Mouse (Mus musculus): ENCODE measurements around the gene Dhx34.

Dhx34 gene

DNA sequence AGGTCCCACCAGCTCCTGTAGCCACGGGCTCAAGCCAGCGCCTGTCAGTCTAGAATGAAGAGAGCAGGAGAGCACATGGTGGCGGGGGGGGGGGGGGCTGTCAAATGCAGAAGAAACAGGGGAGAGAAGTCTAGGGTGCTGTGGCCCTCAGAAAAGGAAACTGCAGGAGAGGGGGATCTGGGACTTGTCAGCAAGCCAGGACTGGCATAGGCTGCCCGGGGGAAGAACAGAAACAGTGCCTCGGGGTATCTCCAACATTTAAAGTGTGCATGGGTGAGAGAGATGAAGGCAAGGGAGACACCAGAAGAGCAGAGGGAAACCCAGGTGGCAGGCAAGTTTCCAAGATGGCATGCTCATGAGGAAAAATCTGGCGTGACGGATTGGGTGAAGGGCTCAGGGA lies 59.8 kb downstream of the Dhx34 start:
- in situ Hi-C loops (cut with MboI, MseI) = no loop called here

DNA sequence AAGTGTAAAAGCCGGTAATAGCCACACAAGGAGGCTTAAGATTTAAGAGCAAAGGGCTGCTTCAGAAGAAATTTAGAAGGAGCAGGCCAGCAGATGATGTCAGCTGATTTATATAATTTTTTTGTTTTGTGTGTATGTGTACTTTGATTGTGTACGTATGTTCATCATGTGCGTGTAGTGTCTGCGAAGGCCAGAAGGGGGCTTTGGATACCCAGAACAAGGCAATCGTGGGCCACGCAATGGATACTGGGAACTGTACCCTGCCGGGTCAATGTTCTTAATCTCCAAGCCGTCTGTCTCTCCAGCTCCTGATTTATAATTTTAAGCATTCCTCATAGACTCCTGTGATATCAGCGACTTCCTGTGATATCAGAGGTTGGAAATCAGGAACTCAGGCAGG lies 60.5 kb downstream of the Dhx34 start:
- in situ Hi-C loops (cut with MboI, MseI) = no loop called here

DNA sequence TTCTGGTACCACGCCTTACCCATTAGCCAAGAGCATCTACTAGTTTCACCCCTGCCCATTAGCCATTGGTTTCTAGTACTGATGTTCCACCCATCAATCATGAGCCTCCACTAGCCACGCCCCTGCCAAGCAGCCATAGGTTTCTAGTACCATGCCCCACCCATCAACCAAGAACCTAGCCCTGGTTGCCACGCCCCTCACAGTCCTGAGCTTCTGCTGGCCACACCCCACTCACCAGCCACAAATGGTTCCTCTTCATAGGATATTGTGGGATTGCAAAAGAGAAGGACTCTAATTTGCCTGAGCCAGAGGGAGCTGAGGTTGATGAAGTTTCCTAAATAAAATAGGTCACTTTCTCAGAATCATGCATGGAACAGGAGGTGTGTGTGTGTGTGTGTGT lies 61.1 kb downstream of the Dhx34 start:
- in situ Hi-C loops (cut with MboI, MseI) = no loop called here

DNA sequence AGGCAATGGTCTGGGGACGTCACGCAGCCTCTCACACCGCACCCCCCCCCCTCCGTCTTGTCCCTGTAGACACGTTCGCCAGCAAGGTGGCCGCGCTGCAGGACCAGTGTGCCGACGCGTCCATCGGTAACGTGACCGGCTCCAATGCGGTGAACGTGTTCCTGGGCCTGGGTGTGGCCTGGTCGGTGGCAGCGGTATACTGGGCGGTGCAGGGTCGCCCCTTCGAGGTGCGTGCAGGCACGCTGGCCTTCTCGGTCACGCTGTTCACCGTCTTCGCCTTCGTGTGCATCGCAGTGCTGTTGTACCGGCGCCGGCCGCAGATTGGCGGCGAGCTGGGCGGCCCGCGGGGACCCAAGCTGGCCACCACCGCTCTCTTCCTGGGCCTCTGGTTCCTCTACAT lies 63.1 kb downstream of the Dhx34 start:
- in situ Hi-C loops (cut with MboI, MseI) = no loop called here

DNA sequence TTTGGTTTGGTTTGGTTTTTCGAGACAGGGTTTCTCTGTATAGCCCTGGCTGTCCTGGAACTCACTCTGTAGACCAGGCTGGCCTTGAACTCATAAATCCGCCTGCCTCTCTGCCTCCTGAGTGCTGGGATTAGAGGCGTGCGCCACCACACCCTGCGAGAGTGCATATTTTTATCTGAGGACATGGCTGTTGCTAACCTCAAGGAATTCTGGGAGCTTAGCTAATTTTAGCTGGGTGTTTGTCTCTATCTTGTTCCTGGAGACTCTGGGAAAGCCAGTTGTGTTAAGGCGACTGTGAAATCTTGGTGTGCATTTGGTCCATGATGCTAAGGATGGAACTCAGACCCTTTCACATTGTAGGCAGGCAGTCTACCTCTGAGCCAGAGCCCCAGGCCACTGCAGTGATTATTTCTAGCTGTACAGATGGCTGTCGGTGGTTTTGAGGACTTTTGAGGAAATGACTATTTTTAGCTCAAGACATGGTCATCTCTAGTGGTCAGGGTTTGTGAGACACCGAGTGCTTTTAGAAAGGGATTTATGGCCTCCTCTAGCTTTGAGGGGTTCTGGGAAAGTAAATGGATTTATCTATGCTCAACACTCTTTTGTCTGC lies 65.6 kb downstream of the Dhx34 start:
- in situ Hi-C loops (cut with MboI, MseI) = no loop called here

DNA sequence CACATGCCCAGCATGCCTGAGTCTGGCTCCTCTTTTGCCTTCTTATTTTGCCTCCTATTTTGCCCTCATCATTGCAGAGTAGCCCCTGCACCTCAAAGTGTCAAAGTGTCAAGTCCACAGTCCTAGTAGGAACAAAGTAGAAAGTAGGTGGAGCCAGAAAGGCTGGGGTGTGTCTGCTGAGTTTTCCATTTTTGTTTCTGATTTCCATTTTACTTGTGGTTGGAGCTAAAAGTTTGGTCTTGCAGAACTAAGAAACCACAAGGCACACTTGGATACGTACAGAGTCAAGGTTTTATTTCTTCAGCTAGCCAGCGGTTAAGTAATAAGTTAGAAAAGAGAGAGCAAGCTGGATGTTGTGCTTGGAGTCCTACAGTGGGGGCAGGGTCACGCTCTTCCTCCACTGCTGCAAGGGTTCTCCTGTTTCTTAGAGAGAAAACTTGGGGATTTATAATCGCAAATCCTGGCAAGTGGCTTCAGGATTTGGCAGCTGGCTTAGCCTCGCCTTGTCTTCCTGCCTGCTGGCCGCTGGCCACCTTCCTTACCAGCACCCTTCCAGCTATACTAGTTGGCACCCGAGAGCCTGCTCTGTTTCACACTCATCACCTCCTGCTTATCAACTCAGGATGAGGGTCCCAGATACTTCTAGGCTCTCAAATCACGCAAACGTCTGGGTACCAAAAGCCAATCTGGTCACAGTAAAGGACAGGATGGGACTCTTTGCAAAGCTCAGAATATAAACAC lies 66.5 kb downstream of the Dhx34 start:
- in situ Hi-C loops (cut with MboI, MseI) = no loop called here

DNA sequence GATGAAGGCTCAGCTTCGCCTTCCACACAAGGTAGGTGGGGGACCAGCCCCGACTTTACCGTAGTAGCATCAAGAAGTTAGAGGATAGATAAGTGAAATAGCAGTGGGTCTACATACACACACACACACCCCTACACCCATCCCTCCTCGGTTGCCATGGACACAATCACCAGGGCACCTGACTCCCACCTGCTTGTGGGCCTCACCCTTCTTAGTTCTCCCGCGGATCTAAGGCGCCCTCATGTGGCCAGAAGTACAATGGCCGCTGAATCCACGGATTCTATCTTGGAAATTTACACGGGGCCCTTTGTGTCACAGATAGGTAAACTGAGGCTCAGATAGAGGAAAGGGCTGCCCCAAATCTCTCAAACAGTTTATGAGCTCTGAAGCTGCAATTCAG lies 68.3 kb downstream of the Dhx34 start:
- in situ Hi-C loops (cut with MboI, MseI) = no loop called here

DNA sequence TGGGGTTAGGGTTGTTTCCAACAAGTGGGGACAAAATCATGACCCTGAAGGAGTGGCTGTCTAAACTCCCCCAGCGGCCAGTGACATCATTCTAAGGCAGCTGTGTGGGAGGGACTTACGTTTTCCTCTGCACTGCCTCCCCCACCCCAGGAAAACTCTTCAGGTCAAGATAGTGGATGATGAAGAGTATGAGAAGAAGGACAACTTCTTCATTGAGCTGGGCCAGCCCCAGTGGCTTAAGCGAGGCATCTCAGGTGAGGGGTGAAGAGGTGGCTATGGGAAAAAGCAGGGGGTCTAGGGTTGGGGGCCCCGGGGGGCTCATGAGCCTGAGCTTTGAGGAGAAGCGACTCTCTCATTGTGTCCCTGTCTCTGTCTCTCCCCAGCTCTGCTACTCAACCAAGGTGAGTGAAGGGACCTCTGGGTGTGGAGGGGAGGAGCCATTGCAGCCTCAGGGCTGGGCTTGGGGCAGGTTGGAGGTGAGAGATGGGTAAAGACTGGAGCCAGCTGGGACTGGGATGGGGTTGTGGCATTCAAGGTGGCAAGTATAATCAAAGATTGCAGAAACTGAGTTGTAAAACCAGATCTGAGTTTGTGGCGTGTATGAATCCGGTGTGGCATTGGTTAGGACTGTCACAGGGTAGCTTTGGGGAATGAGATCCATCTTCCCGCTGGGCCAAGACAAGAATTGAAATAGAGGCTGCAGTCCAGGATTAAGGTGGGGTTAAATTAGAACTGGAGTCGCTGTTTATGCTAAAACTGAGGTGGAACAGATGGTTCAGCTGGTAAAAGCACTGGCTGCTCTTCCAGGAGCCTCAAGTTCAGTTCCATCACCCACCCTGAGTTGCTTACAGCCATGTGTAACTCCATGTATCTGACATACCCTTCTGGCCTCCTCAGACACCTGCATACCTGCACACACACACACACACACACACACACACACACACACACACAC lies 71.4 kb downstream of the Dhx34 start:
- in situ Hi-C loops (cut with MboI, MseI) = no loop called here

DNA sequence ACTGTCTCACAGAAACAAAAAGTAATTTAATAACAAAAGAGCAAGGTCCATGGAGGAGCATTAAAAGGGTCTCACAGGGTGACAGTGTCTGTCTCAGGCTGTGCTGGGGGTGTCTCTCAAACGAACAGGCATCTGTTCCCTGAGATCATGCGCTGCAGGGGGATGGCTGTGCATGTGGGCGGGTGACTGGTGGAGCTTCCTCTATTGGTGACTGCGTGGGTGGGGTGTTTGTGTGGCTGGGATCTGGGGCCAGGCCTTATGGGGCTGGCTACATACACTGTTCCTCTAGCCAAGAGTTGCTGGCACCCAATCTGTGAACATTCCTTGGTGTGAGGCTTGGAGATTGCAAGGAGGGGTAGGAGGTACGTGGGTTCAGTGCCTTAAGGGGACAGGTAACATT lies 72.6 kb downstream of the Dhx34 start:
- in situ Hi-C loops (cut with MboI, MseI) = loop anchor here (5.0 kb wide), 2 partner anchors 33 to 67 kb away; no protein-coding TSS in a partner anchor

DNA sequence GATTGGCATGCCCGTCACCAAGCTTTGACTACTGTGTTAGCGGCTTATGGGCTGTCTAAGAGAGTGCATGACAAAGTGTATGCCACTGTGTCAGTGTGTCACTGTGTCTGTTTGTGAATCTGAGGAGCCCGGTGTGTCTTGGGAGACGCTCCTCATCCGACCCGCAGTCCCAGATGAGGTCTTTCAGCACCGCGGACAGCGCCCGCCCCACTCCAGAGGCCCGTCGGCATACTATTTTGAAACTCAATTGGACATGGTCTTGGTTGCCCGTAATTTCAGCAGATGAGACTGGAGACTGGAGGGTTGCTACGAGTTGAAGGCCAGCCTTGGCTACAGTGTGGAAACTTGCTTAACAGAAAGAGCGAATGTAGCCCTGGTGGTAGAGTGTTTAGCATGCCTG lies 74.2 kb downstream of the Dhx34 start:
- in situ Hi-C loops (cut with MboI, MseI) = loop anchor here (5.0 kb wide), 2 partner anchors 35 to 65 kb away; no protein-coding TSS in a partner anchor

All from T-helper 2 cell (primary cell).